Mouse (Mus musculus): ENCODE measurements around the gene Bfsp2. TPM values are rescaled to one million over a fixed set of nuclear protein-coding genes. Genes with fewer than 3 reads are reported as not detected.
A peak's percentile ranks its signal among the peaks of the same experiment; 100 is the strongest.

Gene Bfsp2
- polyA plus RNA-seq, 1 experiment from 2014 or later = 2.3 TPM

DNA sequence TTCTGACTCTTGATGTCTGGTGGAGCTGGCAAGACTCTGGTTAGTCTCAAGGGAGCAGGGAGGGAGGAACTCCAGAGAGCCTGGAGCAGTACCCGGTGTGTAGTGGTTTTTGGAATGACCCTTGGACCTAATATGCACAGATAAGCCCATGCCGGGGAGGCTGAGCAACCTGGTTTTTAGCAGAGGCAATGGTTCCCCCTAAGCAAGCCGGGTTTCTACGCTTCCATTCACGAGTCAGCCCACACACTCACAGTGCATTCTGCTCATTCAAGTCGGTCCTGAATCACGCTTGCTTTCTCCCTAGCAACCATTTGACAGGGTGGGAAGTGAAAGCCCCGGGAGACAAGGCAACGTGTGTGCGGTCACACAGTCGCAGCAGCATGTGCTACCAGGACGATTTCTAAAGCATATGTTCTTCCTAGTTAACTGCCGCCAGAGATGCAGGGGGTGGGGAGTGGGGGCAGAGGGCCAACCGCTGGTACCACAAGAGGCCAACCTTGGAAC, 21.7 kb upstream of the Bfsp2 start:
- WGBS = 18% methylated on average over 14 of the region's 14 CpGs
- Histone ChIP-seq H3K27ac (no peak overlapping the region), H3K4me1 (peaks cover 23% of the 10 kb centered on the region), H3K9ac (peak overlapping the region; percentile 19; the same call in 1 of the 2 replicates), H3K9me3 (no peaks in the 10 kb centered on the region), H3K36me3 (no peaks in the 10 kb centered on the region), H3K4me2 (replicated peaks) (peak overlapping the region; percentile 39), H3K4me3 (no peak overlapping the region), H3K27me3 (no peaks in the 10 kb centered on the region)
- ATAC-seq (ENCODE audit: low FRiP score, low read depth) = peak; percentile 12; the same call in 1 of the 2 replicates

DNA sequence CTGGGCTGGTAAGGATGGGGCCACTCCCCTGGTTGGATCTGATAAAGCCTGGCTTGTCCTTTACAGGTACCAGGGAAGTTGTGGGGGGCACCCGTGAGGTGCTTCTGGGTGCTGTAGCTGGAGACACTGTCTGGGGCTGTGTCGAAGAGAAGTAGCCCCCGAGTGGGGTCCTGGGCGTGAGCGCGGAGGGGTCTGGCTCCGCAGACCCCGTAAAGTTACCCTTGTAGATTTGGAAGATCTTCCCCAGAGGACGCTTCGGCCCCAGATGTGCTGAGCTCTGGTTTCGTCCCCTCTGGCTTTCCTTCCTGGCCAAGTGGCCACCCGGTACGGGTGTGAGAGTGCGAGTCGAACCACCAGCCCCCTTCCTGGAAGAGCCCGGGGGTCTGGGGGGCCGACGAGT, 19.1 kb upstream of the Bfsp2 start:
- Histone ChIP-seq H3K27ac (no peak overlapping the region), H3K27me3 (no peaks in the 10 kb centered on the region), H3K9ac (no peak overlapping the region), H3K4me2 (replicated peaks) (no peak overlapping the region), H3K4me1 (peaks cover 25% of the 10 kb centered on the region), H3K9me3 (no peaks in the 10 kb centered on the region), H3K36me3 (no peaks in the 10 kb centered on the region), H3K4me3 (no peak overlapping the region)
- no peak for ATAC-seq (ENCODE audit: low FRiP score, low read depth)
- 83% methylated on average over 18 of the region's 18 CpGs for WGBS

- Histone ChIP-seq H3K36me3 (no peaks in the 10 kb centered on the region), H3K4me2 (replicated peaks) (no peak overlapping the region), H3K27me3 (no peaks in the 10 kb centered on the region), H3K4me1 (peaks cover 29% of the 10 kb centered on the region), H3K9ac (no peak overlapping the region), H3K27ac (no peak overlapping the region), H3K4me3 (no peak overlapping the region), H3K9me3 (no peaks in the 10 kb centered on the region)
- no peak for ATAC-seq (ENCODE audit: low FRiP score, low read depth)
- 69% methylated on average over 8 of the region's 8 CpGs for WGBS
Measured at GRCm38 (mm10) chr9:103498699-103499098, 18.5 kb upstream of the Bfsp2 start.

GRCm38 (mm10) chr9:103495391-103495790, 15.2 kb upstream of the Bfsp2 start:
- H3K27ac ChIP-seq = no peak overlapping the region
- ATAC-seq (ENCODE audit: low FRiP score, low read depth) = no peak
- no peaks in the 10 kb centered on the region for H3K36me3 ChIP-seq
- H3K9me3 ChIP-seq = no peaks in the 10 kb centered on the region
- H3K9ac ChIP-seq = no peak overlapping the region
- peaks cover 7% of the 10 kb centered on the region for H3K27me3 ChIP-seq
- H3K4me2 ChIP-seq (replicated peaks) = no peak overlapping the region
- 68% methylated on average over 11 of the region's 11 CpGs for WGBS
- H3K4me3 ChIP-seq = no peak overlapping the region
- peaks cover 13% of the 10 kb centered on the region for H3K4me1 ChIP-seq

- Histone ChIP-seq H3K4me2 (replicated peaks) (peak overlapping the region; percentile 31; the same call in 1 of the 2 replicates), H3K36me3 (no peaks in the 10 kb centered on the region), H3K9ac (no peak overlapping the region), H3K9me3 (no peaks in the 10 kb centered on the region), H3K4me1 (peaks cover 13% of the 10 kb centered on the region), H3K4me3 (no peak overlapping the region), H3K27me3 (peaks cover 7% of the 10 kb centered on the region), H3K27ac (peak overlapping the region; percentile 55; the same call in 1 of the 2 replicates)
- peak; percentile 82 for ATAC-seq (ENCODE audit: low FRiP score, low read depth)
- 16% methylated on average over 7 of the region's 7 CpGs for WGBS
Measured at GRCm38 (mm10) chr9:103494346-103495020, 14.3 kb upstream of the Bfsp2 start.

DNA sequence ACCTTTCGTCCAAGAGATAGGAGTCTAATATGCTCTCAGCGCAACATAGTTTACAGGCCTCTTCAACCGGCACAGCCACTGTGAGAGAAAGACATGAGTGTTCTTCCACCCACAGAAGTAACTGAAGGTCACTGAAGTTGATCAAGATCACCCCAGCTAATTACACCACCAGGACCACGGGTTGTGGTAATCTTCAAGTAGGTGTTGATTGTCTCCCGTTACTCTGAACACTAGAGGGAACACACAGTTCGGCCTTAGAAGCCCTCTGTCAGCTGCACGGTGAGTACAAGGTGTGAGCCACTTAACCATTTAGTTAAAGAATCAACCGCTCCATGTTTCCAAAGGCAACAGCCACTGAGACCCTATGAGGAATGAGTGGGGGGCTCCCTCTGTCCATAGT, 11.8 kb upstream of the Bfsp2 start:
- Histone ChIP-seq H3K27me3 (peaks cover 7% of the 10 kb centered on the region), H3K4me1 (peaks cover 16% of the 10 kb centered on the region), H3K9me3 (no peaks in the 10 kb centered on the region), H3K9ac (no peak overlapping the region), H3K4me3 (no peak overlapping the region), H3K27ac (no peak overlapping the region), H3K36me3 (no peaks in the 10 kb centered on the region), H3K4me2 (replicated peaks) (no peak overlapping the region)
- ATAC-seq (ENCODE audit: low FRiP score, low read depth) = no peak
- WGBS = 66% methylated on average over 8 of the region's 8 CpGs

DNA sequence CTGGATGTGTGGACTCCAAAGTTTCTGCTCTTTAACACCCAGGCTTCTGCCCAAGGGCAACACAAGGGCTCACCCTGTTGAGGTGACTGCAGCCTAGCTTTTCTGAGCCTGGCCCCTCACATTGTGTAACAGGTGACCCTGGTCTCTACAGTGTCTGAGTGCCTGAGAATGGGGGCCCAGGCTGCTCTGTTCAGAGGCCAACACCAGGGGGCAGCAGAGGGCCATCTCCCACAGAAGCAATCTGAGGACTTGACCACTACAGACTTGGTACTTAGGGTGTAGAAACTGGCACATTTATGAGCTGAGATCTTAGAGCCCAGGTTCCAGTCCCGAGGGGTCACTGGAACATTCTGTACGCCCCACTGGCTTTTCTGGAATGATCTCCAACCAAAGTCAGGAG, 10.2 kb upstream of the Bfsp2 start:
- WGBS = 6% methylated on average over 2 of the region's 2 CpGs
- Histone ChIP-seq H3K4me1 (peaks cover 30% of the 10 kb centered on the region), H3K36me3 (no peaks in the 10 kb centered on the region), H3K9me3 (no peaks in the 10 kb centered on the region), H3K4me3 (no peak overlapping the region), H3K27me3 (peaks cover 7% of the 10 kb centered on the region), H3K9ac (no peak overlapping the region), H3K27ac (no peak overlapping the region), H3K4me2 (replicated peaks) (no peak overlapping the region)
- peak; percentile 38; the same call in 1 of the 2 replicates for ATAC-seq (ENCODE audit: low FRiP score, low read depth)

GRCm38 (mm10) chr9:103489883-103490282, 9.7 kb upstream of the Bfsp2 start:
- Histone ChIP-seq H3K4me2 (replicated peaks) (no peak overlapping the region), H3K9me3 (no peaks in the 10 kb centered on the region), H3K27me3 (peaks cover 7% of the 10 kb centered on the region), H3K36me3 (no peaks in the 10 kb centered on the region), H3K27ac (no peak overlapping the region), H3K4me1 (peaks cover 32% of the 10 kb centered on the region), H3K9ac (no peak overlapping the region), H3K4me3 (no peak overlapping the region)
- no peak for ATAC-seq (ENCODE audit: low FRiP score, low read depth)
- WGBS = 71% methylated on average over 4 of the region's 4 CpGs

GRCm38 (mm10) chr9:103489096-103489495, 8.9 kb upstream of the Bfsp2 start:
- WGBS = 71% methylated on average over 7 of the region's 7 CpGs
- H3K4me3 ChIP-seq = no peak overlapping the region
- H3K36me3 ChIP-seq = no peaks in the 10 kb centered on the region
- H3K4me1 ChIP-seq = peaks cover 24% of the 10 kb centered on the region
- peaks cover 7% of the 10 kb centered on the region for H3K27me3 ChIP-seq
- no peak overlapping the region for H3K4me2 ChIP-seq (replicated peaks)
- H3K9me3 ChIP-seq = no peaks in the 10 kb centered on the region
- ATAC-seq (ENCODE audit: low FRiP score, low read depth) = no peak
- H3K9ac ChIP-seq = no peak overlapping the region
- H3K27ac ChIP-seq = no peak overlapping the region

DNA sequence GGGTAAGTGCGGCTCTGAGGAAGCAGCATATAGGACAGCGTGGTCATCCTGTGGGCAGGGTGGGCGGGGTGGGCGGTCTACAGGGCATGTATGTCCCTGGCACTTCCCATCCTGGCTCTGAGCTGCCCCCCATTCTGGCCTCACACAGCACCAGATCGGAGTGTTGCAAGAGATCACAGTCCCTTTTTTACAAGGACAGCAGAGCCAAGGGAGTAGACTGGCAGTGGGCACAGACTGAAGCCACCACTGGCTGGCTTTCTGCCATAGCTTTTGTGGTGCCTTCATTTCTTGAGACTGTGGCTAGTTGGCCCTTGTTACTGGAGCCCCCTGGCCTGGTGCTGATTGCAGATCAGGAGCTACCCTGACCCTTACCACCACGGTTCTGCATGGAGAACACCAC, 6.0 kb upstream of the Bfsp2 start:
- Histone ChIP-seq H3K4me3 (no peak overlapping the region), H3K4me1 (peaks cover 23% of the 10 kb centered on the region), H3K9me3 (no peaks in the 10 kb centered on the region), H3K36me3 (no peaks in the 10 kb centered on the region), H3K27ac (no peak overlapping the region), H3K9ac (no peak overlapping the region), H3K27me3 (peaks cover 4% of the 10 kb centered on the region; the same call in 1 of the 2 replicates), H3K4me2 (replicated peaks) (no peak overlapping the region)
- 77% methylated on average over 6 of the region's 6 CpGs for WGBS
- ATAC-seq (ENCODE audit: low FRiP score, low read depth) = no peak

DNA sequence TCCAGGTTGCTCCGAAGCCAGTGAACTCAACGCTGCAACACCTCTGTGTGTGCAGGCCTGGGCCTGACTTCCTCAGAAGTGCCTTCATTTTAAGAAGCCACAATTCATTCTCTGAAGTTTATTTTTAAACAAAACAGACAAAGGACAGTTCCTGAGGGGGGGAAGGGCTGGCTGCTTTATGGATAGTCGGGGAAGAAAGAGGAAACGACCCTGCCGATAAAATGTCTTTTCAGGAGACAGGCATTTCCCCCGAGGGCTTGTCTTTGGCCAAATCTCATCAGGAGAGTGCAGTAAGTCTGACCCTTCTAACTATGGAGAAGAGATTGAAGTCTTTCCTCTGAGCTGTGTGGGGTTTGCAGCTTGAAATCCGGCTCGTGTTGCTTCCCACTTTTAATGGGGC, 5.4 kb upstream of the Bfsp2 start:
- H3K36me3 ChIP-seq = no peaks in the 10 kb centered on the region
- 14% methylated on average over 8 of the region's 8 CpGs for WGBS
- H3K4me1 ChIP-seq = peaks cover 29% of the 10 kb centered on the region
- H3K27me3 ChIP-seq = no peaks in the 10 kb centered on the region
- ATAC-seq (ENCODE audit: low FRiP score, low read depth) = no peak
- H3K9ac ChIP-seq = no peak overlapping the region
- peak overlapping the region; percentile 28; the same call in 1 of the 2 replicates for H3K27ac ChIP-seq
- H3K4me2 ChIP-seq (replicated peaks) = no peak overlapping the region
- no peak overlapping the region for H3K4me3 ChIP-seq
- no peaks in the 10 kb centered on the region for H3K9me3 ChIP-seq

DNA sequence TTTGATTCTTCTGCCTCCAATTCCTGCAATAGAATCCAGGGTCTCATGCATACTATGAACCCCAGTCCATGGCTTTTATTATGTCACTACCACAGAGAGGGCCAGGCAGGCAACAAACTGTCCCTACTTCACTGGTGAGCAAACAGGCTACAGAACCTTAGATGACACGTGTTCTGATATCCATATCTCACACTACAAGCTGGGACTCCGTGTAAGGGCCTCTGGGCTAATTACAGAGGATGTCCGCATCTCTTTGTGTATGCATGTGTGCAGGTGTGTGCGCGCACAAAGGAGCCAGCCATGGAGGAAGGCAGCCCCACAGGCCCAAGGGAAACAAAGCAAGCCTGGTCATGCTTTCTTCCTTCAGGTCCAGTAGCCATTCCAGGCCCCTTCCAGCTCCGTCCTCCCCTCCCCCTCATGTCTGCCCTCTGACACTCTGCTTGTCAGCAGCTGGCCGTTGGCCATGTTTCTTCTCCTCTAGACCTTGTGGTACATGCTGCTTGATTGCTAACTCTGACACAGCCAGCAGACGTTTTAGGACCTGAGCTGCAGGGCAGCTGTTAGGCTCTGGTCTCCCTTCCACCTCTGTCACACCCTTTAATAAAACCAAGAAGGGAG, 492 bp upstream of the Bfsp2 start:
- H3K9ac ChIP-seq = no peak overlapping the region
- ATAC-seq (ENCODE audit: low FRiP score, low read depth) = 0 out of 2 replicates have a peak, but pooled peaks have one; percentile 36
- 43% methylated on average over 8 of the region's 8 CpGs for WGBS
- no peak overlapping the region for H3K27ac ChIP-seq
- no peaks in the 10 kb centered on the region for H3K36me3 ChIP-seq
- H3K9me3 ChIP-seq = no peaks in the 10 kb centered on the region
- H3K4me3 ChIP-seq = no peak overlapping the region
- H3K4me1 ChIP-seq = peaks cover 24% of the 10 kb centered on the region
- H3K4me2 ChIP-seq (replicated peaks) = no peak overlapping the region
- H3K27me3 ChIP-seq = no peaks in the 10 kb centered on the region

Measured in limb, embryonic 13.5 days (tissue).